ENCODE assay signal across 27 mouse cellular contexts in genomic region chr17:56224916-56225315, GRCm38 (mm10). TPM values are rescaled to one million over a fixed set of nuclear protein-coding genes. Genes with fewer than 3 reads are reported as not detected.
DNase-seq lines count a peak whose midpoint lies in the region; ATAC-seq and TF ChIP-seq lines count a peak whose summit lies in the region.
"Had no signal": no experiment of that assay in that cellular context is flagged by ENCODE, and none has a peak within 500 bp of the region (broad histone marks: within the 10 kb centered on the region; RNA-seq: fewer than 3 reads in every experiment).

No protein-coding gene starts in this region.

- peak; percentile 60 for TF ChIP-seq POLR2A in ES-Bruce4 (IDR thresholded peaks at IDR 0.05; ENCODE audit: insufficient read depth, low read length)

- peak overlapping the region; percentile 14; the same call in 1 of the 2 replicates for H3K9ac ChIP-seq in ES-Bruce4 (ENCODE audit: low read depth, poor library complexity, severe bottlenecking)
- H3K9ac ChIP-seq: forebrain, embryonic 13.5 days; heart, embryonic 12.5 days; heart, embryonic 15.5 days; hindbrain, embryonic 14.5 days had no signal

- peaks cover 5% of the 10 kb centered on the region for H3K4me1 ChIP-seq in ES-Bruce4 (ENCODE audit: control insufficient read depth, insufficient read depth, low read length)
- H3K4me1 ChIP-seq: forebrain, embryonic 13.5 days; heart, embryonic 12.5 days; heart, embryonic 15.5 days had no signal

- TF ChIP-seq CTCF in ES-Bruce4 (IDR thresholded peaks at IDR 0.05; ENCODE audit: low read depth, low read length) = no peak

- no peak for TF ChIP-seq EP300 in ES-Bruce4 (IDR thresholded peaks at IDR 0.05; ENCODE audit: insufficient read depth, low read depth, low read length)

- H3K27ac ChIP-seq in ES-Bruce4 (ENCODE audit: insufficient read depth, low read length) = peak overlapping the region; percentile 20; the same call in 1 of the 2 replicates
- H3K27ac ChIP-seq: forebrain, embryonic 10.5 days; forebrain, embryonic 13.5 days; gastrocnemius, adult 2 months; heart, embryonic 15.5 days; hindbrain, embryonic 14.5 days; hindbrain, postnatal 0 days had no signal

- peak; percentile 76 for ATAC-seq in granulocyte monocyte progenitor cell, adult 5-6 weeks (replicated peaks; ENCODE audit: poor library complexity, severe bottlenecking)
- ATAC-seq: forebrain, embryonic 13.5 days; forebrain, embryonic 16.5 days; hindbrain, postnatal 0 days; inflammation-experienced regulatory T-cells, adult 6 months; intestine, embryonic 16.5 days had no signal

- H3K27me3 ChIP-seq in ES-Bruce4 (ENCODE audit: control insufficient read depth, insufficient read depth, low read length, poor library complexity, severe bottlenecking) = no peaks in the 10 kb centered on the region
- H3K27me3 ChIP-seq: forebrain, embryonic 13.5 days; heart, embryonic 15.5 days had no signal

- DNase-seq in R1 (ENCODE audit: low read depth, low spot score) = peak; percentile 96
- DNase-seq in right cerebral cortex, postnatal 4 days = no peak
- no peak for DNase-seq in frontal cortex, postnatal 25 days (ENCODE audit: low spot score in 2 of 2)
- DNase-seq in spleen, postnatal 4 days (ENCODE audit: low spot score in 2 of 2) = no peak
- DNase-seq: adrenal gland, adult 8-10 months; adrenal gland, postnatal 25 days; B cell, adult 2 months; cerebellum, adult 11-12 months; cerebellum, adult 8-10 months; cerebellum, postnatal 10 days; gastrocnemius, adult 2 months; gastrocnemius, postnatal 14 days; heart, adult 18-20 months; heart, postnatal 10 days; heart, postnatal 4 days; kidney, adult 18-20 months had no signal

- no peaks in the 10 kb centered on the region for H3K36me3 ChIP-seq in ES-Bruce4 (ENCODE audit: control insufficient read depth, insufficient read depth, low read length, poor library complexity, severe bottlenecking)
- H3K36me3 ChIP-seq: forebrain, embryonic 10.5 days; heart, embryonic 12.5 days; heart, embryonic 15.5 days had no signal

- no peaks in the 10 kb centered on the region for H3K9me3 ChIP-seq in ES-Bruce4 (replicated peaks; ENCODE audit: control insufficient read depth, insufficient read depth, low read length, poor library complexity, severe bottlenecking)
- H3K9me3 ChIP-seq: forebrain, embryonic 10.5 days; forebrain, embryonic 13.5 days; heart, embryonic 12.5 days; heart, embryonic 15.5 days had no signal

- H3K4me3 ChIP-seq in ES-Bruce4 (ENCODE audit: low read depth, low read length) = peak overlapping the region; percentile 42; the same call in 1 of the 2 replicates
- H3K4me3 ChIP-seq: forebrain, embryonic 10.5 days; forebrain, embryonic 13.5 days; gastrocnemius, adult 2 months; heart, embryonic 12.5 days; heart, embryonic 15.5 days had no signal

RNA-seq across cellular contexts. Expression of gene Dpp9, which starts 6.2 kb away (rescaled TPM):
- 20.9 and 21.1 TPM in 2 replicates for polyA plus RNA-seq in ES-Bruce4 (2011; ENCODE audit: insufficient read depth, insufficient read length, low read depth, missing spikeins)
- 39.7 and 46.0 TPM in 2 replicates for total RNA-seq in granulocyte monocyte progenitor cell, adult 5-6 weeks (2014; fragmentation: Nextera tagmentation)
- 14.0 and 19.6 TPM in 2 replicates for total RNA-seq in granulocyte monocyte progenitor cell, adult 5-6 weeks (2017)

RNA-seq across cellular contexts. Expression of gene Fem1a, which starts 31.7 kb away (rescaled TPM):
- 4.9 and 5.4 TPM in 2 replicates for polyA plus RNA-seq in ES-Bruce4 (2011; ENCODE audit: insufficient read depth, insufficient read length, low read depth, missing spikeins)
- total RNA-seq in granulocyte monocyte progenitor cell, adult 5-6 weeks (2014; fragmentation: Nextera tagmentation) = 16.8 and 17.3 TPM in 2 replicates
- total RNA-seq in granulocyte monocyte progenitor cell, adult 5-6 weeks (2017) = 25.6 and 26.5 TPM in 2 replicates

RNA-seq across cellular contexts. Expression of gene Mydgf, which starts 41.2 kb away (rescaled TPM):
- polyA plus RNA-seq in ES-Bruce4 (2011; ENCODE audit: insufficient read depth, insufficient read length, low read depth, missing spikeins) = 37.4 and 48.4 TPM in 2 replicates
- total RNA-seq in granulocyte monocyte progenitor cell, adult 5-6 weeks (2014; fragmentation: Nextera tagmentation) = 62.2 and 62.6 TPM in 2 replicates
- 51.1 and 54.4 TPM in 2 replicates for total RNA-seq in granulocyte monocyte progenitor cell, adult 5-6 weeks (2017)

RNA-seq across cellular contexts. Expression of gene Ticam1, which starts 51.7 kb away (rescaled TPM):
- polyA plus RNA-seq in ES-Bruce4 (2011; ENCODE audit: insufficient read depth, insufficient read length, low read depth, missing spikeins) = 4.0 and 4.7 TPM in 2 replicates
- 8.2 and 14.5 TPM in 2 replicates for total RNA-seq in granulocyte monocyte progenitor cell, adult 5-6 weeks (2014; fragmentation: Nextera tagmentation)
- total RNA-seq in granulocyte monocyte progenitor cell, adult 5-6 weeks (2017) = 2.7 and 6.1 TPM in 2 replicates
